Mouse (Mus musculus) heart, embryonic 16.5 days (tissue): Measurements from ENCODE around the gene Map3k14. TPM values are rescaled to one million over a fixed set of nuclear protein-coding genes. Genes with fewer than 3 reads are reported as not detected.
A peak's percentile ranks its signal among the peaks of the same experiment; 100 is the strongest.

ENCODE experiments used
- ATAC-seq: fragments of 200-750 bp; cut with Nextera tagmentation; replicated peaks from 2 replicates; pipeline ENCODE4 v1.8.0; 2017; ENCODE audit warnings: moderate number of reproducible peaks; ENCODE audit not compliant: insufficient read depth, low FRiP score; ENCODE audit errors: extremely low read depth
- H3K27ac ChIP-seq: fragments of 300-500 bp; sonication (generic); 2 replicates; pipeline ENCODE4 v1.5.1; 2014; ENCODE audit warnings: mild to moderate bottlenecking, low read length, control low read depth, moderate library complexity
- H3K27me3 ChIP-seq: fragments of 300-500 bp; sonication (generic); 2 replicates; pipeline ENCODE4 v1.6.1; 2014; ENCODE audit warnings: low read length, mixed read lengths; ENCODE audit not compliant: control insufficient read depth, insufficient read depth
- H3K36me3 ChIP-seq: fragments of 300-500 bp; sonication (generic); 2 replicates; pipeline ENCODE4 v1.6.1; 2014; ENCODE audit not compliant: control insufficient read depth, insufficient read depth
- H3K4me1 ChIP-seq: fragments of 300-500 bp; sonication (generic); 2 replicates; pipeline ENCODE4 v1.6.1; 2014; ENCODE audit warnings: low read length, mixed read lengths; ENCODE audit not compliant: control insufficient read depth, insufficient read depth
- H3K4me2 ChIP-seq: fragments of 300-500 bp; sonication (generic); 2 replicates; pipeline ENCODE4 v1.6.1; 2014; ENCODE audit warnings: low read depth, mild to moderate bottlenecking, control low read depth, low read length
- H3K4me3 ChIP-seq: fragments of 300-500 bp; sonication (generic); 2 replicates; pipeline ENCODE4 v1.5.1; 2014; ENCODE audit warnings: mild to moderate bottlenecking, control low read depth, low read length
- H3K9ac ChIP-seq: fragments of 300-500 bp; sonication (generic); 2 replicates; pipeline ENCODE4 v1.6.1; 2014; ENCODE audit warnings: low read length, control low read depth
- H3K9me3 ChIP-seq: fragments of 300-500 bp; sonication (generic); replicated peaks from 2 replicates; pipeline ENCODE4 v1.6.1; 2016; ENCODE audit warnings: low read length; ENCODE audit not compliant: control insufficient read depth
- WGBS: fragments of 180-500 bp; shearing (Covaris S2); extraction: QIAGEN DNeasy Blood & Tissue Kit; methylation state at CpG from one replicate; pipeline ENCODE4 v1.1.7; 2014; 5-methylcytosine and 5-hydroxymethylcytosine counted together
- polyA plus RNA-seq: library from polyadenylated mRNA; unstranded; fragments of >200 nt; fragmentation: Nextera tagmentation; extraction: Ambion mirVana; gene quantifications from 2 replicates; pipeline ENCODE4 v1.2.1, GENCODE M21; 2015

Map3k14 gene
- polyA plus RNA-seq, 1 experiment from 2014 or later = 4.8 TPM

- no peaks in the 10 kb centered on the region for H3K36me3 ChIP-seq
- no peaks in the 10 kb centered on the region for H3K27me3 ChIP-seq
- 58% methylated on average over 4 of the region's 4 CpGs for WGBS
- H3K4me2 ChIP-seq = no peak overlapping the region
- peaks cover 53% of the 10 kb centered on the region for H3K4me1 ChIP-seq
- no peak for ATAC-seq
- no peak overlapping the region for H3K4me3 ChIP-seq
- H3K9me3 ChIP-seq = no peaks in the 10 kb centered on the region
- H3K27ac ChIP-seq = no peak overlapping the region
- H3K9ac ChIP-seq = no peak overlapping the region
Observed at GRCm38 (mm10) chr11:103244856-103245255, 22.4 kb downstream of the Map3k14 start.

GRCm38 (mm10) chr11:103240740-103241139 is 26.5 kb downstream of the Map3k14 start:
- peak; percentile 30 for ATAC-seq
- peaks cover 20% of the 10 kb centered on the region for H3K4me1 ChIP-seq
- H3K4me2 ChIP-seq = 0 out of 2 replicates have a peak overlapping the region, but pooled peaks have one; percentile 9
- no peak overlapping the region; the same call in none of the 2 replicates for H3K9ac ChIP-seq
- H3K27me3 ChIP-seq = no peaks in the 10 kb centered on the region
- H3K36me3 ChIP-seq = peaks cover 15% of the 10 kb centered on the region
- H3K9me3 ChIP-seq = no peaks in the 10 kb centered on the region; the same call in 1 of the 2 replicates
- H3K27ac ChIP-seq = peak overlapping the region; percentile 69
- H3K4me3 ChIP-seq = no peak overlapping the region
- WGBS = 21% methylated on average over 7 of the region's 7 CpGs

GRCm38 (mm10) chr11:103237757-103238156 is 29.5 kb downstream of the Map3k14 start:
- Histone ChIP-seq H3K4me1 (peaks cover 13% of the 10 kb centered on the region), H3K27me3 (no peaks in the 10 kb centered on the region), H3K9me3 (no peaks in the 10 kb centered on the region; the same call in 1 of the 2 replicates), H3K4me3 (no peak overlapping the region), H3K4me2 (no peak overlapping the region), H3K36me3 (peaks cover 15% of the 10 kb centered on the region), H3K27ac (no peak overlapping the region), H3K9ac (no peak overlapping the region)
- 75% methylated on average over 9 of the region's 9 CpGs for WGBS
- ATAC-seq = no peak

GRCm38 (mm10) chr11:103236903-103237302 is 30.4 kb downstream of the Map3k14 start:
- 71% methylated on average over 10 of the region's 10 CpGs for WGBS
- H3K27me3 ChIP-seq = no peaks in the 10 kb centered on the region
- no peak overlapping the region for H3K27ac ChIP-seq
- H3K9ac ChIP-seq = no peak overlapping the region
- no peaks in the 10 kb centered on the region; the same call in 1 of the 2 replicates for H3K9me3 ChIP-seq
- H3K4me1 ChIP-seq = peaks cover 13% of the 10 kb centered on the region
- 0 out of 2 replicates have a peak, but pooled peaks have one; percentile 34 for ATAC-seq
- H3K4me3 ChIP-seq = no peak overlapping the region
- H3K4me2 ChIP-seq = no peak overlapping the region
- peaks cover 15% of the 10 kb centered on the region for H3K36me3 ChIP-seq

- H3K27ac ChIP-seq = no peak overlapping the region
- peaks cover 15% of the 10 kb centered on the region for H3K36me3 ChIP-seq
- H3K4me3 ChIP-seq = no peak overlapping the region
- H3K27me3 ChIP-seq = no peaks in the 10 kb centered on the region
- no peak overlapping the region for H3K9ac ChIP-seq
- H3K4me2 ChIP-seq = no peak overlapping the region
- no peaks in the 10 kb centered on the region; the same call in 1 of the 2 replicates for H3K9me3 ChIP-seq
- H3K4me1 ChIP-seq = peaks cover 13% of the 10 kb centered on the region
- 84% methylated on average over 6 of the region's 6 CpGs for whole genome bisulfite sequencing
- no peak for ATAC-seq
Observed at GRCm38 (mm10) chr11:103236431-103236830, 30.8 kb downstream of the Map3k14 start.

- Histone ChIP-seq H3K9ac (no peak overlapping the region), H3K4me1 (peaks cover 7% of the 10 kb centered on the region), H3K4me3 (no peak overlapping the region), H3K27me3 (no peaks in the 10 kb centered on the region), H3K9me3 (no peaks in the 10 kb centered on the region; the same call in 1 of the 2 replicates), H3K4me2 (no peak overlapping the region), H3K36me3 (peaks cover 18% of the 10 kb centered on the region), H3K27ac (0 out of 2 replicates have a peak overlapping the region, but pooled peaks have one; percentile 4)
- ATAC-seq = 0 out of 2 replicates have a peak, but pooled peaks have one; percentile 11
- WGBS = 57% methylated on average over 11 of the region's 11 CpGs
Observed at GRCm38 (mm10) chr11:103235702-103236101, 31.6 kb downstream of the Map3k14 start.

DNA sequence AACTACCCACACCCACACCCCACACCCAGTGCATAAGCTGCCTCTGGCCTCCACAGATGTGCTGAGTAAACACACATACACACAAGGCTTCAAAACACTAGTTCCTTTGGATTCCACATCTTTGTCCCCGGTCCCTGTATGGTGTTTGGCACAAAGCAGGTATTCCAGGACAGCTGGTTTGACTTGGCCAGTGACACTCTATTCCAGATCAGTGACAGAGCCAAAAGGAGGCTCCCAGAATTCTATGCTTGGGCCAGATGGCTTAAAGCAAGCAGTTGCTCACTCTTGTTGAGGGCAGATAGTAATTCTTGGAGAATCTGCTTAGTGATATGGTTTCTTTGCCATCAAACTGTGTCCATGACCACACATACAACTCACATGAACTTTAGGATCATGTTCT is 32.8 kb downstream of the Map3k14 start:
- H3K9me3 ChIP-seq = peaks cover 2% of the 10 kb centered on the region
- no peak for ATAC-seq
- H3K4me1 ChIP-seq = no peaks in the 10 kb centered on the region
- no peak overlapping the region for H3K9ac ChIP-seq
- H3K27me3 ChIP-seq = no peaks in the 10 kb centered on the region
- no peak overlapping the region for H3K4me2 ChIP-seq
- whole genome bisulfite sequencing = 67% methylated on average over 1 of the region's 1 CpGs
- peaks cover 26% of the 10 kb centered on the region for H3K36me3 ChIP-seq
- no peak overlapping the region for H3K4me3 ChIP-seq
- H3K27ac ChIP-seq = no peak overlapping the region

GRCm38 (mm10) chr11:103232966-103233365 is 34.3 kb downstream of the Map3k14 start:
- Histone ChIP-seq H3K9ac (no peak overlapping the region), H3K27me3 (no peaks in the 10 kb centered on the region), H3K4me1 (no peaks in the 10 kb centered on the region), H3K36me3 (peaks cover 28% of the 10 kb centered on the region), H3K9me3 (peaks cover 4% of the 10 kb centered on the region), H3K4me2 (no peak overlapping the region), H3K27ac (no peak overlapping the region), H3K4me3 (no peak overlapping the region)
- no peak for ATAC-seq
- WGBS = 28% methylated on average over 7 of the region's 7 CpGs

DNA sequence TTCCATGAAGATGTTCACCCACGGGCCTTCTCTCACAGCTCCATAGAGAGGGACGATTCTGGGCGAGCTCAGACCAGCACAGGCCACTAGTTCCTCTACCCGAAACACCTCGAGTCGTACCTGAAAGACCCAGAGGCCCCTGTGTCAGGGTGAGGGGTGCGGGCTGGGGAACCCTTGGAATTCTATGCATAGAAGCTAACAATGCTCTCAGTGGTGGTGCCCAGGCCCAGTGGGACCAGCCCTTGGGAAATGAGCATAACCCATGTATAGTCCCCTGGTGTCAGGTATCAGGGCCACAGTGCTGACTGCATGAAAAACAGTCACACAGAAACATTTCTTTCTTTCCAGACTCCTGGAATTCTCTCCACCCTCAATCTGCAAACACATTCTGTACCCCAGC is 35.9 kb downstream of the Map3k14 start:
- Histone ChIP-seq H3K36me3 (peaks cover 27% of the 10 kb centered on the region), H3K9ac (no peak overlapping the region), H3K4me1 (no peaks in the 10 kb centered on the region), H3K4me2 (no peak overlapping the region), H3K27ac (no peak overlapping the region), H3K4me3 (no peak overlapping the region), H3K27me3 (no peaks in the 10 kb centered on the region), H3K9me3 (peaks cover 4% of the 10 kb centered on the region; the same call in 1 of the 2 replicates)
- no peak for ATAC-seq
- 91% methylated on average over 7 of the region's 7 CpGs for WGBS
